Mouse (Mus musculus): ENCODE data around the gene Rfxank.

The Rfxank gene

GRCm38 (mm10) chr8:70112401-70113016 lies 26.4 kb downstream of the Rfxank start:
- ATAC-seq (ENCODE audit: insufficient number of reproducible peaks, low FRiP score, low TSS enrichment) = no peak

- no peak for ATAC-seq (ENCODE audit: insufficient number of reproducible peaks, low FRiP score, low TSS enrichment)
Observed at GRCm38 (mm10) chr8:70111192-70111795, 27.7 kb downstream of the Rfxank start.

DNA sequence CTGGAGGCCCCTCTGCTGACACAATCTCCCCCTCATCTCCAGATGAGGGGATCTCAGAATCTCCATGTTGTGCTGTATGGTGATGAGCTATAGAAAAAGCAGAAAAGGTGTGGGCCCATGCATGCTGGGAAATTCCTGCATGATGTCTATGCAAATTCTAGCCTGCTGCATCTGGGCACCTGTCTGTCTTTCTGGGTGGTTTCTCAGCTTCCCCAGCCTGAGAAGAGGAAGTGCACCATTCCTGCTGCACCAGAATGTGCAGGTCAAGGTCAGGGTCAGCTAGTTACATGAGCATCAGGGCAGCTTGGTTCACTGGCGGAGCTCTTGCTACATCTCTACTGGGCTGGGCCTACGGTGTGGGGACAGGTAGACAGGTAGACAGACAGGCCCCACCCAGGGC lies 28.5 kb downstream of the Rfxank start:
- ATAC-seq (ENCODE audit: insufficient number of reproducible peaks, low FRiP score, low TSS enrichment) = no peak

- ATAC-seq (ENCODE audit: insufficient number of reproducible peaks, low FRiP score, low TSS enrichment) = no peak
Observed at GRCm38 (mm10) chr8:70104922-70105321, 34.0 kb downstream of the Rfxank start.

DNA sequence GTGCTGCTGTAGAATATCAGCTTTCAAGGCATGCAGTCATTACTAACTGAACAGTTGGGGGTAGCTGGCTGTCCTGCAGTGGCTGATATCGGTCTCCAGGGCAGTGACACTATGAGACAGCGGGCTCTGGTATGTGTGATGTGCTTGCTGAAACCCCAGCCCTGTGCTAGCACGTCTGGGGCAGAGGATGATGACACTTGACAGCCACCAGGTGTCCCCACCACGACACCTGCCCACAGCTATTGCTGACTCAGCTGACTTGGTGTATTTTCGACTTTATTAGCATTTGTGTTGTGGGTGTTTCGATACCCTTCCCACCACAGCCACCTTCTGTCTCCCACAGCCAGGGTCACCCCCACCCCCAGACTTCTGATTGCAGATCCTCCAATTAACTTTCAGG lies 34.4 kb downstream of the Rfxank start:
- ATAC-seq (ENCODE audit: insufficient number of reproducible peaks, low FRiP score, low TSS enrichment) = peak; percentile 49; the same call in 1 of the 2 replicates

GRCm38 (mm10) chr8:70100241-70100640 lies 38.7 kb downstream of the Rfxank start:
- ATAC-seq (ENCODE audit: insufficient number of reproducible peaks, low FRiP score, low TSS enrichment) = no peak

- ATAC-seq (ENCODE audit: insufficient number of reproducible peaks, low FRiP score, low TSS enrichment) = no peak
Observed at GRCm38 (mm10) chr8:70099276-70099675, 39.7 kb downstream of the Rfxank start.

DNA sequence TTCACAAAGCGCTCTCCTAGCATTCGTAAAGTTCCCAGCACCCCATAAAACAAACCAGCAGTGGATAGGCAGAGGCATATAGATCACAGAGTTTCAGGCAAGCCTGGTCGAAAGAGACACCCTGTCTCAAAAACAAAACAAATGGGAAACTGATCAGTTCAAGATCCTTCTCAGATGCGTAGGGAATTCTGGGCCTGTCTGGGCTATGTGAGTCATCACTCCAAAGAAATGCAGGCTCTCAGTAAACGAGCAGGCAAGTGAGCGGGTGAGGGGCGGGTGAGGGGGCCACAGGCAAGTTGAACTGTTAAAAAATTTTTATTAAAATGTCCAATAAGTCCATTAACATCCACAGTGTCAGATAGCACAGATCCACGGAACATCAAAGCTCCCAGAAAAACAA lies 46.2 kb downstream of the Rfxank start:
- no peak for ATAC-seq (ENCODE audit: insufficient number of reproducible peaks, low FRiP score, low TSS enrichment)

DNA sequence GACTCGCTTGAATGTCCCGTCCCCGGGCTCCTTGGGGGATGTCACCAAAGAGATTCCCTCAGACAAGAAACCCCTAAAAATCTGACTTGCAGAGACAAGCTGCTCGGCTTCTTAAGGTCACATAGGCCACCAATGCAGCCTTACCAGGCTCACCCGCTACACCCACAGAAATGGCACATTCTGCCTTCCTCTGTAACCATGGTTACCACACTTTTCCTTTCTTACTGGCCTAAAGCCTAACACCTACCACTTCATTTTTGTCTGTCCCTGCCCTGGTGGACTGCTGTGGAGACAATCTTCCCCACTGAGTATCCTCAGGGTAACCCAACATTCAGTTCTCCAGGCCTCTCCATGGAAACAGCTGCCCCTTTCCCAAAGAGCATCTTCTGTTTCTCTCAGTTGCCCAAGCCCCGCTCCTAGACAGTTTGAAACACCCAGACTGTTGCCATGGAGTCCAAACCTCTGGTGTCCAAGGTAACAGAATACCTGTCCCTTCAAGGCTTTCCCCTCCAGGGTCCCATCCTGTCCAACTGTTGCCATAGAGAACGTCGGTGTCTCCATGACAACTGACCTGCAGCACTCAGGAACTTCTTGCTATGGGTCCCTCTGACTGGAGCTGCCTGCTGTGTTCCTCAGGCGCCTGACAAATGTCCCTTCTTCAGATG lies 49.5 kb downstream of the Rfxank start:
- ATAC-seq (ENCODE audit: insufficient number of reproducible peaks, low FRiP score, low TSS enrichment) = no peak

GRCm38 (mm10) chr8:70087836-70088650 lies 50.9 kb downstream of the Rfxank start:
- no peak for ATAC-seq (ENCODE audit: insufficient number of reproducible peaks, low FRiP score, low TSS enrichment)

GRCm38 (mm10) chr8:70087237-70087636 lies 51.7 kb downstream of the Rfxank start:
- no peak for ATAC-seq (ENCODE audit: insufficient number of reproducible peaks, low FRiP score, low TSS enrichment)

- no peak for ATAC-seq (ENCODE audit: insufficient number of reproducible peaks, low FRiP score, low TSS enrichment)
Observed at GRCm38 (mm10) chr8:70086151-70086550, 52.8 kb downstream of the Rfxank start.

DNA sequence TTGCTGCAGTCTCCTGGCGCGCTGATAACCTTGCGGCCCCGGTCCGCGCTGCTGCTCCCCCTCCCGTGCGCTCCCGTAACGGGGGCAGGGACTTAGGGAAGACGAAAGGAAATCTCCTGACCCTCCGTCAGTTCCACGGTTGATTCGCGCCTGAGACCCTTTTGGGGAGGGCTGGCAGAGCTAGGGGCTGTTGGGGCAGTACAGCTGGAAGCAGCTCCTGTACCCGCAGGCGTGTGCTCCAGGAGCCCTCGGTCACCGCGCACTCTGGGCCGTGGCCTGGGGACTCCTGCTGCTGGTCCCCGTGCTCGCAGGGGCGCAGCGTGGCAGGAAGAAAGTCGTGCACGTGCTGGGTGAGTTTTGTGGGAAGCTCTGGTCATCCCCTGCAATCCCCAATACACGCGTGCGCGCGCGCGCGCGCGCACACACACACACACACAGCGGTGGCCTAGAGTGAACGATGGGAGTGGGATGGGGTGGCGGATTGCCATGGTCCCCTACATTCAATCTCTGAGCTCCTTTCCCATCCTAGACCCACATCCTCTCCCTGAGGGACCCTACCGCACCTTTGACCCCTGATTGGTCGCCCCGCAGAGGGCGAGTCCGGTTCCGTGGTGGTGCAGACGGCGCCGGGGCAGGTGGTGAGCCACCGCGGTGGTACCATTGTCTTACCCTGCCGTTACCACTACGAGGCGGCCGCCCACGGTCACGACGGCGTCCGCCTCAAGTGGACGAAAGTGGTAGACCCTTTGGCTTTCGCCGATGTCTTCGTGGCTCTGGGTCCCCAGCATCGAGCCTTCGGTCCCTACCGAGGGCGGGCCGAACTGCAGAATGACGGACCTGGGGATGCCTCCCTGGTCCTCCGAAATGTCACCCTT lies 54.5 kb downstream of the Rfxank start:
- ATAC-seq (ENCODE audit: insufficient number of reproducible peaks, low FRiP score, low TSS enrichment) = 0 out of 2 replicates have a peak, but pooled peaks have one; percentile 24

DNA sequence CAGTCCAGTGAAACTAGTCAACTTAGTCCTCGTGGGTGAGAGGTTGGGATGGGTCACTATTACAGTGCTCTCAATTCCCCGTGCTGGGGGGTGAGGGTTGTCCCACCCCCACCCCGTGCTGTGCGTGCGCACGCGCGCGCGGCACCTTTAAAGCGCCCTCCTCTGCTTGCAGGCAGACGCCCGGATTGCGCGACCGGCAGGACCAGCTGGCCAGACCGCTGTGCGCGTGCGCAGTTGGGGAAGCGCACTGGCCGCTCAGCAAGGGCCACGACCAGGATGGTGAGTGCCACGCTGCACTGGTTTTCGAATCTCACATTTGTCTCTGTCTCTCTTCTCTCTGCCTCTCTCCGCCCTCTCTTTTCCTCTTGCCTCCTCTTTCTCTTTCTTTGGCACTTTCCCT lies 55.7 kb downstream of the Rfxank start, which contains the start of gene Hapln4:
TSS of gene Hapln4 (plus strand) at position 173 of the 400 bp plus-strand sequence.
- ATAC-seq (ENCODE audit: insufficient number of reproducible peaks, low FRiP score, low TSS enrichment) = peak; percentile 72

GRCm38 (mm10) chr8:70081976-70082375 lies 57.0 kb downstream of the Rfxank start:
- no peak for ATAC-seq (ENCODE audit: insufficient number of reproducible peaks, low FRiP score, low TSS enrichment)
